Mouse (Mus musculus): Measurements from ENCODE around the gene Gm11273. TPM values are rescaled to one million over a fixed set of nuclear protein-coding genes. Genes with fewer than 3 reads are reported as not detected.

The Gm11273 gene
- total and polyA plus RNA-seq, 3 experiments: 56.8 to 165 (median 95.4) TPM

Other genes starting within 250 kb of the Gm11273 start
- gene Gpx5, start 208.7 kb downstream of the Gm11273 start, total RNA-seq (2021): not detected
- gene Gpx5, start 208.7 kb downstream of the Gm11273 start, polyA plus RNA-seq (2012; rRNA removed): not detected in 2 replicates
- not detected for gene Gpx6, start 189.3 kb downstream of the Gm11273 start, total RNA-seq (2021)
- gene Gpx6, start 189.3 kb downstream of the Gm11273 start, polyA plus RNA-seq (2012; rRNA removed): not detected in 2 replicates
- not detected for gene Olfr1367, start 154.5 kb downstream of the Gm11273 start, total RNA-seq (2021)
- not detected in 2 replicates for gene Olfr1367, start 154.5 kb downstream of the Gm11273 start, polyA plus RNA-seq (2012; rRNA removed)
- gene Zscan12, start 138.6 kb downstream of the Gm11273 start, total RNA-seq (2021): 1 to 10 TPM; 9.4 to 9.6 TPM
- gene Zscan12, start 138.6 kb downstream of the Gm11273 start, polyA plus RNA-seq (2012; rRNA removed): 0.33 and 0.44 TPM in 2 replicates
- gene Zkscan3, start 98.7 kb downstream of the Gm11273 start, total RNA-seq (2021): 10 to 100 TPM; 44.2 to 61.4 TPM
- 21.9 and 27.8 TPM in 2 replicates for gene Zkscan3, start 98.7 kb downstream of the Gm11273 start, polyA plus RNA-seq (2012; rRNA removed)
- gene Pgbd1, start 60.4 kb downstream of the Gm11273 start, total RNA-seq (2021): under 1 TPM; 0.81 to 0.90 TPM
- 0.12 and 0.51 TPM in 2 replicates for gene Pgbd1, start 60.4 kb downstream of the Gm11273 start, polyA plus RNA-seq (2012; rRNA removed)
- gene Zscan26, start 47.7 kb downstream of the Gm11273 start, total RNA-seq (2021): 10 to 100 TPM; 36.8 to 37.8 TPM
- gene Zscan26, start 47.7 kb downstream of the Gm11273 start, polyA plus RNA-seq (2012; rRNA removed): 3.6 and 5.3 TPM in 2 replicates
- gene Nkapl, start 32.9 kb downstream of the Gm11273 start, total RNA-seq (2021): 1 to 10 TPM in 1 of 2 experiments, under 1 TPM in 1; 0.84 to 1.5 TPM
- 0.43 and 0.70 TPM in 2 replicates for gene Nkapl, start 32.9 kb downstream of the Gm11273 start, polyA plus RNA-seq (2012; rRNA removed)
- gene Zkscan4, start 22.5 kb downstream of the Gm11273 start, total RNA-seq (2021): 1 to 10 TPM; 1.8 to 3.6 TPM
- gene Zkscan4, start 22.5 kb downstream of the Gm11273 start, polyA plus RNA-seq (2012; rRNA removed): 0.46 and 0.85 TPM in 2 replicates
- gene Gm10065, start 22.0 kb downstream of the Gm11273 start, total RNA-seq (2021): not detected
- gene Gm10065, start 22.0 kb downstream of the Gm11273 start, polyA plus RNA-seq (2012; rRNA removed): 1.4 TPM in 1 of 2 replicates, not detected in the other
- gene AK157302, start 6.2 kb downstream of the Gm11273 start, total RNA-seq (2021): 10 to 100 TPM; 13.3 to 14.2 TPM
- gene AK157302, start 6.2 kb downstream of the Gm11273 start, polyA plus RNA-seq (2012; rRNA removed): 0.09 TPM in 1 of 2 replicates, not detected in the other
- gene Zkscan8, start 29.7 kb upstream of the Gm11273 start, total RNA-seq (2021): 10 to 100 TPM; 13.9 to 17.1 TPM
- gene Zkscan8, start 29.7 kb upstream of the Gm11273 start, polyA plus RNA-seq (2012; rRNA removed): 1.2 and 1.5 TPM in 2 replicates
- gene Olfr1366, start 41.4 kb upstream of the Gm11273 start, total RNA-seq (2021): not detected
- gene Olfr1366, start 41.4 kb upstream of the Gm11273 start, polyA plus RNA-seq (2012; rRNA removed): not detected in 2 replicates
- gene Olfr1535, start 58.5 kb upstream of the Gm11273 start, total RNA-seq (2021): not detected
- not detected in 2 replicates for gene Olfr1535, start 58.5 kb upstream of the Gm11273 start, polyA plus RNA-seq (2012; rRNA removed)
- not detected for gene Olfr1364, start 80.3 kb upstream of the Gm11273 start, total RNA-seq (2021)
- not detected in 2 replicates for gene Olfr1364, start 80.3 kb upstream of the Gm11273 start, polyA plus RNA-seq (2012; rRNA removed)
- not detected for gene Olfr1362, start 112.6 kb upstream of the Gm11273 start, total RNA-seq (2021)
- gene Olfr1362, start 112.6 kb upstream of the Gm11273 start, polyA plus RNA-seq (2012; rRNA removed): 0.04 TPM in 1 of 2 replicates, not detected in the other
- not detected for gene Olfr11, start 141.1 kb upstream of the Gm11273 start, total RNA-seq (2021)
- not detected in 2 replicates for gene Olfr11, start 141.1 kb upstream of the Gm11273 start, polyA plus RNA-seq (2012; rRNA removed)
- gene Olfr1361, start 162.0 kb upstream of the Gm11273 start, total RNA-seq (2021): not detected
- not detected in 2 replicates for gene Olfr1361, start 162.0 kb upstream of the Gm11273 start, polyA plus RNA-seq (2012; rRNA removed)
- not detected for gene Olfr1360, start 176.0 kb upstream of the Gm11273 start, total RNA-seq (2021)
- not detected in 2 replicates for gene Olfr1360, start 176.0 kb upstream of the Gm11273 start, polyA plus RNA-seq (2012; rRNA removed)
- not detected for gene Olfr1359, start 196.7 kb upstream of the Gm11273 start, total RNA-seq (2021)
- gene Olfr1359, start 196.7 kb upstream of the Gm11273 start, polyA plus RNA-seq (2012; rRNA removed): not detected in 2 replicates
- 10 to 100 TPM; 24.1 to 36.9 TPM for gene Hist1h2bl, start 214.7 kb upstream of the Gm11273 start, total RNA-seq (2021)
- 0.49 and 1.3 TPM in 2 replicates for gene Hist1h2bl, start 214.7 kb upstream of the Gm11273 start, polyA plus RNA-seq (2012; rRNA removed)
- 10 to 100 TPM; 28.5 to 38.1 TPM for gene Hist1h2ai, start 215.0 kb upstream of the Gm11273 start, total RNA-seq (2021)
- gene Hist1h2ai, start 215.0 kb upstream of the Gm11273 start, polyA plus RNA-seq (2012; rRNA removed): 5.7 and 9.3 TPM in 2 replicates
- 10 to 100 TPM; 16.3 to 42.1 TPM for gene Hist1h3h, start 216.2 kb upstream of the Gm11273 start, total RNA-seq (2021)
- 5.5 and 8.7 TPM in 2 replicates for gene Hist1h3h, start 216.2 kb upstream of the Gm11273 start, polyA plus RNA-seq (2012; rRNA removed)
- 1 to 10 TPM; 6.5 to 7.0 TPM for gene Hist1h2bm, start 220.6 kb upstream of the Gm11273 start, total RNA-seq (2021)
- 0.28 and 0.56 TPM in 2 replicates for gene Hist1h2bm, start 220.6 kb upstream of the Gm11273 start, polyA plus RNA-seq (2012; rRNA removed)
- 10 to 100 TPM in 1 of 2 experiments, 1 to 10 TPM in 1; 7.5 to 11.4 TPM for gene Hist1h4j, start 233.6 kb upstream of the Gm11273 start, total RNA-seq (2021)
- gene Hist1h4j, start 233.6 kb upstream of the Gm11273 start, polyA plus RNA-seq (2012; rRNA removed): 0.52 TPM in 2 replicates
- 100 to 1,000 TPM in 1 of 2 experiments, 10 to 100 TPM in 1; 76.0 to 101 TPM for gene Hist1h4k, start 249.1 kb upstream of the Gm11273 start, total RNA-seq (2021)
- gene Hist1h4k, start 249.1 kb upstream of the Gm11273 start, polyA plus RNA-seq (2012; rRNA removed): 10.2 and 12.5 TPM in 2 replicates

Measured in adrenal gland, adult 2 months (tissue).